Mouse (Mus musculus) macrophage (primary cell): ENCODE measurements around the gene Aqp7. TPM values are rescaled to one million over a fixed set of nuclear protein-coding genes. Genes with fewer than 3 reads are reported as not detected.

Experiments
- H3K27ac ChIP-seq: fragments of 350-480 bp; formaldehyde crosslinking; 2 replicates; pipeline ENCODE4 v1.9.0; 2021
- H3K36me3 ChIP-seq: fragments of 350-480 bp; formaldehyde crosslinking; 2 replicates; pipeline ENCODE4 v1.9.0; 2021; ENCODE audit errors: inconsistent target
- H3K4me3 ChIP-seq: fragments of 350-480 bp; formaldehyde crosslinking; 2 replicates; pipeline ENCODE4 v1.9.0; 2021; ENCODE audit errors: inconsistent target
- H3K79me2 ChIP-seq: fragments of 350-480 bp; formaldehyde crosslinking; 2 replicates; pipeline ENCODE4 v1.9.0; 2021; ENCODE audit errors: inconsistent target
- WGBS: methylation state at CpG from one replicate; pipeline ENCODE4 v1.1.7; 2026; ENCODE audit warnings: inconsistent platforms; ENCODE audit not compliant: missing documents; 5-methylcytosine and 5-hydroxymethylcytosine counted together
- polyA plus RNA-seq: library from polyadenylated mRNA; stranded (reverse); fragments of 250-400 nt; gene quantifications from 3 replicates; pipeline ENCODE4 v1.2.4, GENCODE M21; 2018; ENCODE audit warnings: inconsistent platforms

Aqp7 gene
- polyA plus RNA-seq, 1 experiment from 2014 or later = not detected

GRCm38 (mm10) chr4:41000271-41000670 lies 47.7 kb downstream of the Aqp7 start:
- 86% methylated on average over 1 of the region's 1 CpGs for WGBS
- Histone ChIP-seq H3K4me3 (no peak overlapping the region), H3K79me2 (no peaks in the 10 kb centered on the region), H3K27ac (no peak overlapping the region), H3K36me3 (peaks cover 99% of the 10 kb centered on the region)

- no peaks in the 10 kb centered on the region for H3K79me2 ChIP-seq
- peaks cover 98% of the 10 kb centered on the region for H3K36me3 ChIP-seq
- no peak overlapping the region for H3K4me3 ChIP-seq
- H3K27ac ChIP-seq = no peak overlapping the region
- WGBS = 100% methylated on average over 4 of the region's 4 CpGs
These were observed 50.0 kb downstream of the Aqp7 start for GRCm38 (mm10) chr4:40997916-40998315.

- Histone ChIP-seq H3K36me3 (peaks cover 97% of the 10 kb centered on the region), H3K27ac (no peak overlapping the region), H3K4me3 (no peak overlapping the region), H3K79me2 (no peaks in the 10 kb centered on the region)
- WGBS = 92% methylated on average over 6 of the region's 6 CpGs
These were observed 51.6 kb downstream of the Aqp7 start for GRCm38 (mm10) chr4:40996302-40996701.

- no peaks in the 10 kb centered on the region for H3K79me2 ChIP-seq
- H3K36me3 ChIP-seq = peaks cover 93% of the 10 kb centered on the region
- 93% methylated on average over 6 of the region's 6 CpGs for WGBS
- H3K27ac ChIP-seq = no peak overlapping the region
- H3K4me3 ChIP-seq = no peak overlapping the region
These were observed 58.3 kb downstream of the Aqp7 start for GRCm38 (mm10) chr4:40989633-40990032.

GRCm38 (mm10) chr4:40983686-40984085 lies 64.3 kb downstream of the Aqp7 start:
- 91% methylated on average over 1 of the region's 1 CpGs for WGBS

More at GRCm38 (mm10) chr4:40983686-40984085, 64.3 kb downstream of the Aqp7 start:
- H3K79me2 ChIP-seq = peaks cover 40% of the 10 kb centered on the region
- H3K36me3 ChIP-seq = peaks cover 73% of the 10 kb centered on the region
- no peak overlapping the region for H3K27ac ChIP-seq
- no peak overlapping the region for H3K4me3 ChIP-seq

Other genes with a start within 250 kb of the Aqp7 start
- gene B4galt1, start 194.1 kb downstream of the Aqp7 start, polyA plus RNA-seq = 54.5 to 89.1 TPM (median 55.9 TPM) in 3 replicates
- not detected in 3 replicates for gene Spink4, start 128.1 kb downstream of the Aqp7 start, polyA plus RNA-seq
- 163 to 229 TPM (median 217 TPM) in 3 replicates for gene Bag1, start 99.8 kb downstream of the Aqp7 start, polyA plus RNA-seq
- gene Chmp5, start 99.7 kb downstream of the Aqp7 start, polyA plus RNA-seq = 121 to 130 TPM (median 127 TPM) in 3 replicates
- gene Nfx1, start 77.2 kb downstream of the Aqp7 start, polyA plus RNA-seq = 29.4 to 34.2 TPM (median 32.2 TPM) in 3 replicates
- not detected in 3 replicates for gene Aqp3, start 50.0 kb upstream of the Aqp7 start, polyA plus RNA-seq
- 10.8 to 26.0 TPM (median 11.8 TPM) in 3 replicates for gene Nol6, start 76.3 kb upstream of the Aqp7 start, polyA plus RNA-seq
- gene Ube2r2, start 87.6 kb upstream of the Aqp7 start, polyA plus RNA-seq = 40.3 to 90.8 TPM (median 50.7 TPM) in 3 replicates
- gene Ubap2, start 227.0 kb upstream of the Aqp7 start, polyA plus RNA-seq = 22.7 to 69.9 TPM (median 33.5 TPM) in 3 replicates